Comparison of ENCODE assay signal across 19 mouse cellular contexts in genomic region chr9:119597332-119597731, GRCm38 (mm10). TPM values are rescaled to one million over a fixed set of nuclear protein-coding genes. Genes with fewer than 3 reads are reported as not detected.
DNase-seq lines count a peak whose midpoint lies in the region; ATAC-seq and TF ChIP-seq lines count a peak whose summit lies in the region.
"Had no signal": no experiment of that assay in that cellular context is flagged by ENCODE, and none has a peak within 500 bp of the region (broad histone marks: within the 10 kb centered on the region; RNA-seq: fewer than 3 reads in every experiment).

No protein-coding gene starts in this region.

- no peak for TF ChIP-seq RAD21 in CH12.LX (IDR thresholded peaks at IDR 0.05; ENCODE audit: low read depth, low read length)

- H3K4me3 ChIP-seq in lung, embryonic 14.5 days (ENCODE audit: low read depth, low read length): no peak overlapping the region
- no peak overlapping the region for H3K4me3 ChIP-seq in lung, adult 2 months (replicated peaks; ENCODE audit: extremely low read depth, low read depth, low read length)
- no peak overlapping the region for H3K4me3 ChIP-seq in CH12.LX (replicated peaks in 1 of 3; ENCODE audit: low read depth in 2 of 3, low read length in 2 of 3, poor library complexity in 1 of 3)
- H3K4me3 ChIP-seq in hindbrain, embryonic 14.5 days (replicated peaks; ENCODE audit: low read length): no peak overlapping the region
- H3K4me3 ChIP-seq: embryonic facial prominence, embryonic 13.5 days; forebrain, embryonic 10.5 days; left cerebral cortex, adult 2 months; neural tube, embryonic 12.5 days had no signal

- no peak; the same call in 1 of the 2 replicates for ATAC-seq in lung, embryonic 14.5 days (ENCODE audit: insufficient read depth)
- ATAC-seq in hindbrain, embryonic 14.5 days (ENCODE audit: low FRiP score): no peak
- ATAC-seq: hindbrain, embryonic 16.5 days had no signal

- no peaks in the 10 kb centered on the region for H3K79me2 ChIP-seq in CH12.LX (replicated peaks; ENCODE audit: control insufficient read depth, extremely low read depth, insufficient read depth, poor library complexity, severe bottlenecking)

- H3K4me1 ChIP-seq in lung, embryonic 14.5 days (ENCODE audit: insufficient read depth): no peaks in the 10 kb centered on the region
- no peaks in the 10 kb centered on the region for H3K4me1 ChIP-seq in lung, adult 2 months (ENCODE audit: control insufficient read depth, insufficient read depth, low read length)
- peaks cover 0 to 7% of the 10 kb centered on the region in 2 experiments; a peak in 2 of 4 replicates for H3K4me1 ChIP-seq in CH12.LX (ENCODE audit: control insufficient read depth in 1 of 2, insufficient read depth in 2 of 2)
- H3K4me1 ChIP-seq in hindbrain, embryonic 14.5 days (replicated peaks; ENCODE audit: control insufficient read depth, insufficient read depth, low read length): no peaks in the 10 kb centered on the region
- H3K4me1 ChIP-seq: embryonic facial prominence, embryonic 13.5 days; neural tube, embryonic 12.5 days had no signal

- no peak overlapping the region for H3K27ac ChIP-seq in lung, embryonic 14.5 days (ENCODE audit: low read depth)
- H3K27ac ChIP-seq in CH12.LX (ENCODE audit: insufficient read depth, low read depth): no peak overlapping the region
- no peak overlapping the region for H3K27ac ChIP-seq in hindbrain, embryonic 14.5 days
- H3K27ac ChIP-seq: embryonic facial prominence, embryonic 13.5 days; forebrain, embryonic 10.5 days; kidney, postnatal 0 days; left cerebral cortex, adult 2 months; neural tube, embryonic 12.5 days had no signal

- no peaks in the 10 kb centered on the region for H3K27me3 ChIP-seq in lung, embryonic 14.5 days (ENCODE audit: insufficient read depth, low read length)
- H3K27me3 ChIP-seq in CH12.LX (replicated peaks): no peaks in the 10 kb centered on the region
- no peaks in the 10 kb centered on the region; the same call in 1 of the 2 replicates for H3K27me3 ChIP-seq in hindbrain, embryonic 14.5 days (ENCODE audit: control insufficient read depth, insufficient read depth, low read length)
- H3K27me3 ChIP-seq: embryonic facial prominence, embryonic 13.5 days; neural tube, embryonic 12.5 days had no signal

- DNase-seq in lung, embryonic 14.5 days: peak; percentile 62
- no peak for DNase-seq in lung, adult 2 months
- DNase-seq in CH12.LX (ENCODE audit: extremely low read depth) (no peak), NIH3T3 (ENCODE audit: low read depth) (peak; percentile 8)
- peak; percentile 37 for DNase-seq in lung, postnatal 14 days
- DNase-seq in adrenal gland, adult 2 months: no peak
- DNase-seq in thymus, postnatal 4 days: no peak
- no peak for DNase-seq in hindbrain, embryonic 14.5 days (ENCODE audit: low spot score)
- DNase-seq: cerebellum, adult 9-10 months; gastrocnemius, postnatal 36 days; heart, postnatal 10 days; kidney, adult 11 months had no signal

- no peak overlapping the region for H3K4me2 ChIP-seq in lung, embryonic 14.5 days
- no peak overlapping the region for H3K4me2 ChIP-seq in CH12.LX (ENCODE audit: insufficient read depth, low read depth, poor library complexity, severe bottlenecking)
- H3K4me2 ChIP-seq in hindbrain, embryonic 14.5 days (replicated peaks): no peak overlapping the region
- H3K4me2 ChIP-seq: embryonic facial prominence, embryonic 13.5 days; neural tube, embryonic 12.5 days had no signal

- TF ChIP-seq CTCF in lung, embryonic 14.5 days (IDR thresholded peaks at IDR 0.05; ENCODE audit: low read depth): no peak
- TF ChIP-seq CTCF in lung, adult 2 months (IDR thresholded peaks at IDR 0.05; ENCODE audit: insufficient read depth, low read length): no peak
- TF ChIP-seq CTCF in CH12.LX (conservative IDR thresholded peaks at IDR 0.05 in 1 of 2, IDR thresholded peaks at IDR 0.05 in 1 of 2; ENCODE audit: low read depth in 2 of 2, low read length in 2 of 2): no peak

- H3K36me3 ChIP-seq in lung, embryonic 14.5 days (ENCODE audit: insufficient read depth): no peaks in the 10 kb centered on the region
- no peaks in the 10 kb centered on the region for H3K36me3 ChIP-seq in CH12.LX (replicated peaks in 1 of 2; ENCODE audit: control insufficient read depth in 1 of 2, insufficient read depth in 1 of 2, low read length in 1 of 2)
- H3K36me3 ChIP-seq in hindbrain, embryonic 14.5 days (replicated peaks; ENCODE audit: control insufficient read depth, insufficient read depth): no peaks in the 10 kb centered on the region
- H3K36me3 ChIP-seq: embryonic facial prominence, embryonic 13.5 days; forebrain, embryonic 10.5 days; neural tube, embryonic 12.5 days had no signal

- H3K9ac ChIP-seq in lung, embryonic 14.5 days: no peak overlapping the region
- no peak overlapping the region for H3K9ac ChIP-seq in CH12.LX (ENCODE audit: insufficient read depth, low read depth)
- H3K9ac ChIP-seq in hindbrain, embryonic 14.5 days: no peak overlapping the region
- H3K9ac ChIP-seq: embryonic facial prominence, embryonic 13.5 days; neural tube, embryonic 12.5 days had no signal

- TF ChIP-seq POLR2A in lung, adult 2 months (IDR thresholded peaks at IDR 0.05; ENCODE audit: borderline replicate concordance, extremely low read depth, low read depth, low read length): no peak
- no peak for TF ChIP-seq POLR2A in CH12.LX (IDR thresholded peaks at IDR 0.05; ENCODE audit: low read depth, low read length)

- dilution Hi-C loops in CH12.LX (cut with MboI; ENCODE audit: extremely low pct_ligation_motif_present, extremely low pct_unique_long_range_greater_than_20kb, low sequenced_read_pairs): no loop called here

- no peaks in the 10 kb centered on the region for H3K9me3 ChIP-seq in lung, embryonic 14.5 days (ENCODE audit: low read depth, low read length)
- peaks cover 6% of the 10 kb centered on the region for H3K9me3 ChIP-seq in CH12.LX (replicated peaks; ENCODE audit: low read length)
- H3K9me3 ChIP-seq in hindbrain, embryonic 14.5 days (ENCODE audit: control insufficient read depth, low read length): no peaks in the 10 kb centered on the region

- no peak for TF ChIP-seq EP300 in CH12.LX (IDR thresholded peaks at IDR 0.05; ENCODE audit: low read length)

- in situ Hi-C loops in CH12.LX (cut with MboI; ENCODE audit: low pct_ligation_motif_present, low pct_unique_long_range_greater_than_20kb, low sequenced_read_pairs): loop anchor here (10.0 kb wide), 1 partner anchor 53 kb away; no protein-coding TSS in a partner anchor

- WGBS in lung, embryonic 14.5 days: 68% methylated on average over 8 of the region's 8 CpGs
- WGBS in lung, adult 2 months: 64% methylated on average over 8 of the region's 8 CpGs
- WGBS in hindbrain, embryonic 14.5 days: 77% methylated on average over 8 of the region's 8 CpGs

TF ChIP-seq in CH12.LX, 34 proteins besides CTCF, POLR2A, EP300 and RAD21:
- no peak for TF ChIP-seq RCOR1 (conservative IDR thresholded peaks at IDR 0.05; ENCODE audit: low read depth, low read length)
- peak; percentile 92 for TF ChIP-seq CHD2 (IDR thresholded peaks at IDR 0.05; ENCODE audit: low read length)
- TF ChIP-seq MAZ (IDR thresholded peaks at IDR 0.05; ENCODE audit: low read depth, low read length): no peak
- no peak for TF ChIP-seq PAX5 (IDR thresholded peaks at IDR 0.05; ENCODE audit: low read length)

RNA-seq across cellular contexts. Expression of gene Scn5a, which starts 18.5 kb away (rescaled TPM):
- polyA plus RNA-seq in lung, embryonic 14.5 days (2014; fragmentation: Nextera tagmentation; extraction: Ambion mirVana): 0.76 and 0.95 TPM in 2 replicates
- polyA plus RNA-seq in lung, adult 2 months (2012; rRNA removed): 6.8 and 9.8 TPM in 2 replicates
- total RNA-seq in CH12.LX (2012; rRNA removed) (6.0 and 9.0 TPM in 2 replicates), CH12.LX (2014; rRNA removed) (1.9 and 2.0 TPM in 2 replicates)
- polyA plus RNA-seq in CH12.LX (2012; ENCODE audit: insufficient read length, low read depth): 4.2 and 4.3 TPM in 2 replicates
- under 1 TPM; 0.06 to 0.10 TPM for total RNA-seq in adrenal gland, adult 2 months (2021)
- 0.19 and 0.63 TPM in 2 replicates for polyA plus RNA-seq in adrenal gland, adult 2 months (2012; rRNA removed)
- 0.12 and 0.20 TPM in 2 replicates for polyA plus RNA-seq in hindbrain, embryonic 14.5 days (2014; fragmentation: Nextera tagmentation; extraction: Ambion mirVana)
- total RNA-seq: megakaryocyte-erythroid progenitor cell, adult 5-6 weeks had no signal

Comparison
In these comparisons a context has a peak if more than half of its experiments do, and no peak if none do; other contexts are left out.
1. DNase-seq: peak in lung, embryonic 14.5 days (single experiment), NIH3T3 (single experiment) and lung, postnatal 14 days (single experiment); none in lung, adult 2 months (single experiment), CH12.LX (single experiment), adrenal gland, adult 2 months (single experiment), thymus, postnatal 4 days (single experiment) and hindbrain, embryonic 14.5 days (single experiment).